Mouse (Mus musculus) cortical plate, adult 2 months (tissue): ENCODE results near the gene Dnajc8. TPM values are rescaled to one million over a fixed set of nuclear protein-coding genes. Genes with fewer than 3 reads are reported as not detected.

Experiments used
- H3K27ac ChIP-seq: fragments of 200-500 bp; 2 replicates; pipeline ENCODE4 v1.5.1; 2012; ENCODE audit warnings: low read length, control low read depth, inconsistent platforms; ENCODE audit not compliant: insufficient read depth
- H3K4me1 ChIP-seq: fragments of 200-500 bp; 2 replicates; pipeline ENCODE4 v1.6.1; 2011; ENCODE audit warnings: low read length; ENCODE audit not compliant: control insufficient read depth, insufficient read depth
- H3K4me3 ChIP-seq: fragments of 200-500 bp; 2 replicates; pipeline ENCODE4 v1.5.1; 2011; ENCODE audit warnings: mild to moderate bottlenecking, low read length, control low read depth; ENCODE audit not compliant: insufficient read depth
- CTCF ChIP-seq: fragments of 200-500 bp; IDR thresholded peaks from 2 replicates; pipeline ENCODE4 v1.5.1; 2011; ENCODE audit warnings: mild to moderate bottlenecking, control low read depth, low read length; ENCODE audit not compliant: insufficient read depth; ENCODE audit errors: extremely low read depth
- POLR2A ChIP-seq: fragments of 200-500 bp; IDR thresholded peaks from 2 replicates; pipeline ENCODE4 v1.6.1; 2011; ENCODE audit warnings: mild to moderate bottlenecking, low read length, control low read depth; ENCODE audit not compliant: insufficient read depth; ENCODE audit errors: extremely low read depth
- polyA plus RNA-seq: library from polyadenylated mRNA; depleted of rRNA; stranded (reverse); fragments of >200 nt; gene quantifications from 2 replicates; pipeline ENCODE4 v1.2.3, GENCODE M21; 2012; rRNA removed

Dnajc8 gene
- 112 and 117 TPM in 2 replicates for polyA plus RNA-seq

GRCm38 (mm10) chr4:132535406-132536121, at the start of gene Dnajc8:
TSS of gene Dnajc8 (plus strand) at chr4:132535550.
- Histone ChIP-seq H3K27ac (peak within 1 kb of the TSS; percentile 50; the same call in 1 of the 2 replicates), H3K4me1 (peaks cover 6% of the 10 kb centered on the region), H3K4me3 (peak within 1 kb of the TSS; percentile 87)
- TF ChIP-seq POLR2A (peak; percentile 86; the same call in 1 of the 2 replicates), CTCF (no peak)

DNA sequence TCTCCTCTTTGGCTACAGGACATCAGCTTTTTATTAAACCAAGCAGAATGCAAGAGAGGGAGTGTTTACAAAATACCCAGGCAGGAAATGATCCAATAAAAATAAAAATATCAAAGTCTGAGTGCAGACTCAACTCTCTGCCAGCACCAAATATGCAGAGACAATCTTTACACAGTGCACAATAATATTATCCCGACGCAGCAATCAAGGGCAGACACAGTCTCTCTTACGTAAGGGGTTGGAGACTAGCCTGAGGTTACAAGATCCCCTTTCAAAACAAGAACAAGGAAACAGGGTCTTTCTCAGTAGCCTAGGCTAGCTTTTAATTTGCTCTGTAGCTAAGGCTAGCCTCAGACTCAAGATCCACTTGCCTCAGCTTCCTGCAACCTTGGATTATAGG, 46.8 kb upstream of the Dnajc8 start:
- H3K27ac ChIP-seq = no peak overlapping the region
- TF ChIP-seq POLR2A (no peak), CTCF (no peak)

DNA sequence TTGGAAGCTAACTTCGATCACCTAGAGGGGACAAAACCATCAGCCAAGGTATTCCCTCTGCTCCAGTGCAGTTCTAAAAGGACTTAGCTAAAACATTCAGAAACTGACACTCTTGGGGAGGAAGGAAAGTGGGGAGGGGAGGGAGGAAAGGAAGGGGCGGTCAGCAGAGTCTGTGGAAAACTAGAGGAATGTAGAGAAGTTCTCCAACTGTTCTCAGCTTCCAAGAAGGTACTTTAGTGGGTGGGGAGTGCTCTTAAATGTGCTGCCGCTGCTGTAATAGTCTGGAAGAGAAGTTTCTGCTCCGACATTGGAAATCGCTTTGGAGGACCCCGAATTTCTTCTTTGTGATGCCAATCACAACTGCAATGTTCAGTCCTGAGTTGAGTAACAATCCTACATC, 46.4 kb upstream of the Dnajc8 start:
- TF ChIP-seq CTCF = no peak
- TF ChIP-seq POLR2A = no peak
- Histone ChIP-seq H3K4me3 (no peak overlapping the region), H3K27ac (no peak overlapping the region), H3K4me1 (no peaks in the 10 kb centered on the region)

More for the DNA sequence above, 46.8 kb upstream of the Dnajc8 start:
- H3K4me1 ChIP-seq = no peaks in the 10 kb centered on the region
- H3K4me3 ChIP-seq = no peak overlapping the region

DNA sequence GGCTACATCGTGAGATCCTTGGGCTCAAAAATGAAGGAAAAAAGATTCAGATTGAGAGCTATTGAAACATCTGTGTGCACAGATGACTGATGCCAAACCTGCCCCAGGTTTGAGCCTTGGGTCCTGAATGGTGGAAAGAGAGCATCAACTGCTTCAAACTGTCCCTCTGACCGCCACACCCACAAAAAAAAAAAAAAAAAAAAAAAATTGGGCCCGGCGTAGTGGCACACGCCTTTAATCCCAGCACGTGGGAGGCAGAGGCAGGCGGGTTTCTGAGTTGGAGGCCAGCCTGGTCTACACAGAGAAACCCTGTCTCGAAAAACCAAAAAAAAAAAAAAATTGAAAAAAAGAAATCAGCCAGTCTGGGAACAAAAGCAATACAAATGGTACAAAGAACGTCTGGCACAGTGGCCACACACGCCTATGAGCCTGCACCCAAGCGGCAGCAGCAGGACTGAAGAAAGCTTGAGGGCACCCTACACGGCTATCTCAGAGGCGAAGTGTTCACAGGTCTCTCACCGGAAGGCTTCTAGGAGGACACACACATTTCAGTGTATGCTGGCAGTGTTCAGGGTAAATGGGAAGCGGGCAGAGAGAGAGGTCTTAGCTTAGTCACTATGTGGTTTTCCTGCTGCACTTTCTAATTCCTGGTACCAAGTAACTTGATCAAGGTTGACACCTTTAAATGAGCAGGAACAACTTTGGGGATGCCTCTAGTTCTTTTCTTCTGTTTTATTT, 44.9 kb upstream of the Dnajc8 start:
- H3K4me1 ChIP-seq = no peaks in the 10 kb centered on the region
- TF ChIP-seq POLR2A = no peak
- no peak for TF ChIP-seq CTCF
- H3K27ac ChIP-seq = no peak overlapping the region
- no peak overlapping the region for H3K4me3 ChIP-seq

DNA sequence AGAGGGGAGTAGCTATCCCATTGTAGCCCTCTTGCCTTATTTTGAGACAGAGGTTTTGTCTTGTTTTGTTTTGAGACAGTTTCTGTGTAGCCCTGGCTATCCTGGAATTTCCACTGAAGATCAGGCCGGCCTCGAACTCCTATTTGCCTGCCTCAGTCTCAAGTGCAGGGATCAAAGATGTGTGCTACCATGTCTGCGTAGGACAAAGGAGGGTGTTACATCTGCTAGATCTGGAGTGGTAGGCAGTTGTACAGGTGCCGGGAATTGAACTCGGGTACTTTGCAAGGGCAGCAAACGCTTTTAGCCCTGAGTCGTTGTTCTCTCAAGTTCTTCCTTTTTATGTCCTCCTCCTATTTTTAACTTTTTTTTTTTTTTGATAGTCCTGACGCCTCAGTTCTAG, 44.3 kb upstream of the Dnajc8 start:
- Histone ChIP-seq H3K4me1 (no peaks in the 10 kb centered on the region), H3K4me3 (no peak overlapping the region), H3K27ac (no peak overlapping the region)
- TF ChIP-seq CTCF (no peak), POLR2A (no peak)

GRCm38 (mm10) chr4:132491748-132492147, 43.6 kb upstream of the Dnajc8 start:
- no peak overlapping the region for H3K4me3 ChIP-seq
- H3K4me1 ChIP-seq = no peaks in the 10 kb centered on the region
- TF ChIP-seq POLR2A (no peak), CTCF (no peak)
- no peak overlapping the region for H3K27ac ChIP-seq

- Histone ChIP-seq H3K4me3 (no peak overlapping the region), H3K27ac (no peak overlapping the region), H3K4me1 (no peaks in the 10 kb centered on the region)
- TF ChIP-seq CTCF = no peak
- no peak for TF ChIP-seq POLR2A
These were observed 42.9 kb upstream of the Dnajc8 start for GRCm38 (mm10) chr4:132492178-132493060.

DNA sequence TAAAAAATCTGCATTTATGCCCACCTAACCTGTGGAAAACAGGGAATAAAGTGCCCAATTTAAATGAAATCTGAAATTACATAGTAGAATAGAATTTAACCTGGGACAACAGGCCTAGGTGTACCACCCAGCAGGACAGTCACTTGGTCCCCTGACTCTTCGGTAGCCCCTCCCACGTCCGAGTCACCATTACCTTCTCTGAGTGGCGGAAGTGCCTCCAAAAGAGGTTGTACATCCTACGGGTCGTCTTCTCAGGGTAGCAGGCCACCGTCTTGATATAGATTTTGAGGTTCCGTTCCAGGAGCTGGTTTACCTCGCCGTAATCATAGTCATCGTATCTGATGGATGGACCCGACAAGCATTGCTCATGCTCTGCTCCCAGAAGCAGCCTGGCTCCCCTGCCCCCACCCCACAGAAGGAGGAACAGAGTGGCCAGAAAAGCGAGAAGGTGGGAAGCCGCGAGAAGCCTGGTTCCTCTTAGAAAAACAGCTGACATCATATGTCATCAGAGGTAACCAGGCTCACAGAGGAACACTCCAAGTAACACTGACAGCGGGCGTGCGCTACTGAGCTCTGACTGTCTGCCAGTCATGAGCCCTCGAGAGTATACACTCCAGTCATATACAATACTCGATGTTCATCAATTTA, 41.0 kb upstream of the Dnajc8 start:
- Histone ChIP-seq H3K4me1 (no peaks in the 10 kb centered on the region), H3K4me3 (no peak overlapping the region), H3K27ac (no peak overlapping the region)
- no peak for TF ChIP-seq POLR2A
- no peak for TF ChIP-seq CTCF

- H3K4me1 ChIP-seq = no peaks in the 10 kb centered on the region
- no peak overlapping the region for H3K4me3 ChIP-seq
- TF ChIP-seq CTCF = no peak
- TF ChIP-seq POLR2A = no peak
- H3K27ac ChIP-seq = no peak overlapping the region
These were observed 33.7 kb upstream of the Dnajc8 start for GRCm38 (mm10) chr4:132501639-132502038.
